Mouse (Mus musculus): ENCODE results near the gene Mbd3.

DNA sequence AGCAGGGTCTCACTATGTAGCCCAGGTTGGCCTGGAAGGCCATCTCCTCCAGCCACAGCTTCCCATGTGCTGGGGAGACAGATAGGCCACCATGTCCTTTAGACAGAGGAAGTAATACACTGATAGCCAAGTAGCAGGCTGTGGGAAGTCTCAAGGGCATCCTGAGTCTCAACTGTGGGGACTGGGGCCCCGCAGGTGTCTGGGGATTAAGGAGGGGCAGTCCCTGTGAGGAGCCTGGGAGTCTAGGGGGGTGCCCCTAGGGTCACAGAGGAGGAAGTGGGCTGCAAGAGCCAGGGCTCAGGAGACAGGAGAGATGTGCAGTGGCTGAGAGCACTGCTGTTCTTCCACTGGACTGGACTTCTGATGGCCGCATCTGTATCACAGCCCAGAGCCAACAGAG, 43.6 kb upstream of the Mbd3 start:
- TF ChIP-seq POLR2A (IDR thresholded peaks at IDR 0.05; ENCODE audit: low read depth, low read length) (no peak), CTCF (IDR thresholded peaks at IDR 0.05; ENCODE audit: extremely low read depth, insufficient read depth, insufficient read length, insufficient replicate concordance) (no peak)

All from spleen, adult 2 months (tissue).